Mouse (Mus musculus) frontal cortex, postnatal 14 days (tissue): ENCODE results near the gene Gm21969.
A peak's percentile ranks its signal among the peaks of the same experiment; 100 is the strongest.

Source experiments
- DNase-seq, 2 experiments: peaks; one replicate each; pipeline ENCODE4 v3.0.0; 2022; ENCODE audit warnings: low spot score in 2 of 2

Gm21969 gene

DNA sequence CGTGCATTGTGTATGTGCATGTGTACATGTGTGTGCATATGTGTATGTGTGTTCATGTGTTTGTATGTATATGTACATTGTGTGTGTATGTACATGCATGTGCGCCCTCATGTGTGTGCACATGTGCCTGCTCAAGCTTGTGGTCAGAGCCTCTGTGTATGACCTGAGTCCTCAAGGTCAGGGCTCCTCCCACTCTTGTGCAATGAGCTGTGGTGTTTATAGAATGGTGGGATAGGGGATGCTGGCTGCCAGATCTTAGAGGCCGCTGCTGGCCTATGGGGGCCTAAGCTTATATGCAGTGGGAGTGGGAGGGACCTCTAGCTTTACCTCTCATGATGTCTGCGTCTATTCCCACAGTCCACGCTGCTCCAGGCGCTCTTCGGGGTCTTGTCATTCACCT, 17.3 kb upstream of the Gm21969 start:
- DNase-seq = no peak

- no peak for DNase-seq
Observed at GRCm38 (mm10) chr4:139587370-139587769, 15.6 kb upstream of the Gm21969 start.

GRCm38 (mm10) chr4:139587773-139588172, 15.2 kb upstream of the Gm21969 start:
- no peak for DNase-seq

- DNase-seq = no peak
Observed at GRCm38 (mm10) chr4:139589351-139590027, 13.5 kb upstream of the Gm21969 start.

- DNase-seq = no peak
Observed at GRCm38 (mm10) chr4:139590446-139590845, 12.5 kb upstream of the Gm21969 start.

DNA sequence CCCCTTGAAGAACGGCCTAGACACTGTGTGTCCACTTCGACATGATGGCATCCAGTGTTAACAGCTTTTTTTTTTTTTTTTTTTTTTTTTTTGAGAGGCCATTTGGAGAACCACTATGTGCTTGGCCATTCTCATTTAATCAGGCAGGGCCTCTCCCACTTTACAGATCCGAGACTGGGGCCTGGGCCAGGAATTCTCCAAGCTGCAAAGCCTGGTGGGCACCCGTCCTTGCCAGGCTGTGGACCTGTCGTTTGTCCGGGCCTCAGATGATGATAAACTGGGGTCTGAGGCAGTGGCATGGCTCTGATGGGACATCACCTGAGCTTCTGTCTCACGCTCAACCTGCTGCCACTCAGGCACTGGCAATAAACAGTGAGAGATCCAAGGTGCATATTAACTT, 10.1 kb upstream of the Gm21969 start:
- DNase-seq = no peak

DNA sequence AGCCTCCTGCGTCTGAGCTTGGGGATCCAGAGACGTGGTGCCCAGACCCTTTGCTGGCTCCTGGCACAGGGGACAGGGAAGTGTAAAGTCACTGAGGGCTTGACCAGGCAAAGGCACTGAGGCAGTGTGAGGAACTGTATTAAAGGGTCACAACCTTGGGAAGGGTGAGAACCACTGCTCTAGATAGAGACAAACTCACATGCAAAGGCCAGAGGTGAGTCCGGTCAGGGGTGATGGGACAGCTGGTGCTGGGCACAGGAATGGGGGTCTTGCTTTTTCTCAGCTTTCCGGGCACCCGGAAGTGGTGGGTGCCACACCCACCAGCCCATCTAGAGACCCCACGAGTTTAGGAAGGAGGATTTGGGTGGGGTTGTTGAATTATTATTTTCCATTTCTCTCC, 9.6 kb upstream of the Gm21969 start:
- no peak for DNase-seq

DNA sequence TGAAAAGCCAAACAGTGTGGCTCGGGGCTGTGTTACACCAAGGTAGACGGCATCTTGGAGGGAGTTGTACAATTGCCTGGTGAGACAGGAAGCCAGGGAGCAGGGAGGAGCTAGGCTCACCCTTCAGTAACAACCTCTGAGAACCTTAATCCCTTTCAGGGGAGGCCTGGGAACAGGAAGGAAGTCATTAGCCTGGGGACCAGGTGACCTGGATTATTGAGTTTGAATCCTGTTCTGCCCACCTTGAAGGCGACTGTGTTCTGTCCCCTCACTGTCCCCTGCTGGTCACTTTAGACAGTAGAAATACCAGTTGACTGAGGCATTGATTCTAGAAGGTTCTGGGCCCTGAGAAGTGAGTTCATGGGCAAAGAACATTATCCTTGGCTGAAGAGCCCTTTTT, 8.9 kb upstream of the Gm21969 start:
- no peak for DNase-seq

- DNase-seq = no peak
Observed at GRCm38 (mm10) chr4:139596715-139597114, 6.3 kb upstream of the Gm21969 start.

- no peak for DNase-seq
Observed at GRCm38 (mm10) chr4:139597286-139598284, 5.4 kb upstream of the Gm21969 start.

GRCm38 (mm10) chr4:139598356-139598755, 4.6 kb upstream of the Gm21969 start:
- no peak for DNase-seq

GRCm38 (mm10) chr4:139598950-139599518, 4.0 kb upstream of the Gm21969 start:
- peak; percentile 51 to 66 for DNase-seq

DNA sequence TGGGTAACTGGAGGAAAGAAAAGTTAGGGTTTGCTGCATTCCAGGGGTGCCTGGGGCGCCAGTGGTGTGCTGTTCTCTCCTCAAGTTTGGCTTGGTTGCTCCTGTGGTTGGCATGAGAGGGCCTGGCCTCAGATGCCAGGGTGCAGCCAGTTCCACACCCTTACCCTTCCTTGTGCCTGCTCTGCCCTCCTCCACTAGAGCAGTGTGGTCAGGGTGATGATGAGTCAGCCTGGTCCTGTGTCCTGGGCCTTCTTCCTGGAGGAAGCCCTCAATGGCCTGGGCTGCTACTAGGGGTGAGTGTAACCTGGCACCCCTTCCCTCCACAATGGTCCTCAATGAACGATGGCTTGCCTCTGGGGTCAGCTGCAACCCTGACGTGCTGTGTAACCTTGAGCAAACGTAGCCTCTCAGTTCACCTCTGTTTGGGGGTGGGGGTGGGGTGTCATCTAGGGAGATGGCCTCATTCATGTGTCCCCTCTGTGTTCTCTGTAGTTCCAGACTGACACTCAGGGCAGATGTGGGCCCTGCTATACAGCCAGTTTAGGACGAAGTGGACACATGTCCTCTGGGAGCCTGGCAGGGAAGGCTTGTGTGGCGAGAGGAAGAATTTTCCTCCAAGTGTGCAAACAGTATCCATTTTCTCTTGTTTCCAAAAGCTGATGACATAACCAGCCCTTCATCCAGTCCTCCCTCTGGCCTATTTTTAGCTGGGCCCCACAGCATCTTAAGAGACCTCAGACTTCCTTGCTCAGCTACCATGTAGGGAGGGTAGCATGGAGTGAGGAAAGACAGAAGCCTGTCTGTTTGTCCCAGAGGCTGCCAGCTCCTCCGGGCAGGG, 1.2 kb upstream of the Gm21969 start:
- DNase-seq = no peak

- no peak for DNase-seq
Observed at GRCm38 (mm10) chr4:139605216-139605615, 2.2 kb downstream of the Gm21969 start.

DNA sequence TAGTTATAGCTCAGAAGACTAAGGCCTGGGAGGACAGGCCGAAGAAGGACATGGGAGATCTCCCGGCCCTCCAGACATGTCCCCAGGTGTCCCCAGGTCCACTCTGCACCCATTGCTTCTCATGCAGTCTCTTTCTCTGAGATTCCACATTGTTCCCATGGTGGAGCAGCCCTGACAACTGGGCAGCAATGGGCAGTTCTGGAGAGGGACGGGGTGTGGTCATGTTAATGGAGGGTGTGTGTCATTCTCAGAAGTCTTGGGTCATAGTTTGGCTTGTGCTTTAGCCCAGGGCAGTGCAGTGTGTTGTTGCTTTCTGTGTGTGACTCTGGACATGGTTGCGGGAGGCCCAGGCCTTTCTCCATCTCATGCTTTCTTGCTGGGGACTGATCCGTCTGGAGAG, 3.7 kb downstream of the Gm21969 start:
- no peak for DNase-seq

- DNase-seq = no peak
Observed at GRCm38 (mm10) chr4:139608975-139609374, 6.0 kb downstream of the Gm21969 start.

DNA sequence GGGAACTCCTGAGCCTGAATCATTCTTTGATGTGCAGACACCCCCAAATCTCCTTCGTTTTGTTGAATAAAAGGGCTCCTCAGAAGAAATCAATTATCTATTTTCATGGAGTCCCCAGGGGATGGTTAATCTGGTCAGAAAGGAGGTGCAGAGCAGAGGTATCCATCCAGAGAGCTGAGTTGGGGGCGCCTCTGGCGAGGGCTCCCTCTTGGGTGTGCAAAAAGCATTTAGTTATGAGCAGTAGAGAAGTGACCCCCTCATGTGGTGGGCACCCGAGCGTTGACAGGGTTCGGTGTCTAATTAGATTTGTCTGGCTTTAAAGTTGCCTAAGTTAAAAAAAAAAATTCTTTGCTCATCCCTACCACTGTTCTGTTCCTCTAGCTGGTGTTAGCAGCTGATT, 8.0 kb downstream of the Gm21969 start:
- DNase-seq = no peak

- peak; percentile 46 to 74 for DNase-seq
Observed at GRCm38 (mm10) chr4:139611542-139611953, 8.6 kb downstream of the Gm21969 start.

DNA sequence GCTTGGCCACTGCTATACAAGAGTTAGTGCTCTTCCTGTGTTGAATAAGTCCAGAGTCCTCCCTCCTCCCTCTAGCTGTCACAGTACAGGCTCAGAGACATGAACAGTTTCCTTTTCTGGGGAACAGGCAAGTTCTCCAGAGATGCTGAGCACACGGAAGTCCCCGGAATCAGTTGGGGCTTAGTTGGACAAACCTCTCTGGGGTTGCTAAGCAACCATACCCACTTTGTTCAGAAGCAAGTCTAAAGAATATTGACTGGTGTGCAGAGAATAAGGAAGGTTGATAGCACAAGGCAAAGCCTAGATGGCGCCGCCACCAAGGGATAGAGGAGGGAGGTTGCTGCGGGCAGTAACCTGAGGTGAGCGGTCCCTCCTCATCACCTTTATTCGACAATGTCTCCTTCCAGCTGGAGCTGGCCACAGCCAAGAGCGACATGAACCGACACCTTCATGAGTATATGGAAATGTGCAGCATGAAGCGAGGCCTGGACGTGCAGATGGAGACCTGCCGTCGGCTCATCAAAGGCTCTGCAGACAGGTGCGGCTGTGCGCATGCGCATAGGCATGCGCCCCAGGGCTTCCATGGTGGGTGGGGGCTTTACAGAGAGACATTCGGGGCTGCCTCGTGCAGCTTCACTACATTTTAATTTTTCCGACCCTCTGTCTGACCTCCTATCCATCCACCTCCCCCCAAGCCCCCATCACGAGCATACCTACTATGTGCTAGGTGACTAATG, 11.7 kb downstream of the Gm21969 start:
- no peak for DNase-seq

GRCm38 (mm10) chr4:139616276-139617000, 13.5 kb downstream of the Gm21969 start:
- DNase-seq = no peak
